Mouse (Mus musculus) neutrophil, adult 5-6 weeks (primary cell): ENCODE measurements around the gene Gata2. TPM values are rescaled to one million over a fixed set of nuclear protein-coding genes. Genes with fewer than 3 reads are reported as not detected.

ENCODE experiments used
- ATAC-seq: fragments of 151-379, 151-347 bp; 2 replicates; pipeline ENCODE4 v1.8.0; 2017; ENCODE audit warnings: mild to moderate bottlenecking, moderate TSS enrichment; ENCODE audit not compliant: insufficient number of reproducible peaks, poor library complexity, low FRiP score, severe bottlenecking; ENCODE audit errors: extremely low read depth
- total RNA-seq: library from RNA; stranded (forward); fragments of 200-1000 nt; gene quantifications from 2 replicates; pipeline ENCODE4 v1.2.3, GENCODE M21; 2017

Gata2 gene
- total RNA-seq, 1 experiment from 2014 or later: 4.9 TPM

DNA sequence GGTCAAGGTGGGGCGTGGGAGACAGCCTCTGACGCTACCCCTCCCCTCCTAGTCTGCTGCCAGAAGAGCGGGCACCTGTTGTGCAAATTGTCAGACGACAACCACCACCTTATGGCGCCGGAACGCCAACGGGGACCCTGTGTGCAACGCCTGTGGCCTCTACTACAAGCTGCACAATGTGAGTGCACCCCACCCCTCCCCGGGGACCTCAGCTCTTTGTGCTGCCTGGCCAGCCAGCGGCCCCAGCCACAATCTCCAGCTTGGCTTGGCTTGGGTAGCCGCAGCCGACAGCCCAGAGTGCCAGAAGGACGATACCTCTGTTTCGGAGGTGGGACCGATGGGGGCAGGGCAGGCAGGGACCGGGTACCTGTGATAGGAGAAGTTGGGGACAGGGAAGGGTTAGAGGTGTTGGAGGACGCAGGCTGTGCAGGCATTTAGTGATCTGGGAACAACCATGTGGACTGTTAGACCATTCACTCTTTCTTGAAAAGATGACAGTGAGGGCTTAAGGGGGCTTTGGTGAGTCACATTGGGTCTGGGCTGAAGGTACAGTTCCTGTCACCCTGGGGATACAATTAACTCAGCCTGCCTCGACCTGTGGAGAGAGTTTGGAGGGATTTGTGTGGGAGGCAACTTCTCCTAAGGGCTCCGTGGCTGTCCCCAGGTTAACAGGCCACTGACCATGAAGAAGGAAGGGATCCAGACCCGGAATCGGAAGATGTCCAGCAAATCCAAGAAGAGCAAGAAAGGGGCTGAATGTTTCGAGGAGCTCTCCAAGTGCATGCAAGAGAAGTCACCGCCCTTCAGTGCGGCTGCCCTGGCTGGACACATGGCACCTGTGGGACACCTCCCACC is 11.1 kb downstream of the Gata2 start:
- no peak for ATAC-seq

DNA sequence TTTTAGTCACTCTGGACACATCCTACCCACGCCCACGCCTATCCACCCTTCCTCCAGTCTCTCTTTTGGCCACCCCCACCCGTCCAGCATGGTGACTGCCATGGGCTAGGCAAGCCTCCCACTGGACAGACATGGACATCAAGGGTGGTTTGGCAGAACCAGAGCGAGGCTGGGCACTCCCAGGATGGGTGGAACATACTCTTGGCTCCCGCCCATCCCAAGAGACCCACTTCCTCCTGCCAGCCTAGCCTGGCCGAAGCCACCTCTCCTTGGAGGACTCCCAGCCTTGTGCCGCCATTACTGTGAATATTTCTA is 11.7 kb downstream of the Gata2 start:
- ATAC-seq: no peak

DNA sequence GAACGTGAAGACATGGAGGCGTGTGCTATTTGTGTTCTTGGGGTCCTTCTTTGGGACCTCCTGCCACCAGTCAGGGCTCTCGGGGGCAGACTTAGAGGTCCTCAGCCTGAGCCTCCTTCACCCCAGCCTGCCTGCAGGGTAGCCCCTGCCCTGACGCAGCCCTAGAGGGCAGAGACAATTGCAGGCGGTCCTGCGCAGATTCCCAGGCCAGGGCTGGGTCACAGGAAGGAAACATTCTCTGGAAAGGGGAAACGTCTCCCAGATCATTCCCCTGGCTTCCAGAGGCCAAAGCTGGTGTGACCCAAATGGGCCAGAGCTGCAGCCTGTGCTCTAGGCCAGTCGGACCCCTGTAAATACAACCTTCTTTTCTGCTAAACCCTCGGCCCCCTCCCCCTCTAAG is 12.2 kb downstream of the Gata2 start:
- no peak for ATAC-seq

DNA sequence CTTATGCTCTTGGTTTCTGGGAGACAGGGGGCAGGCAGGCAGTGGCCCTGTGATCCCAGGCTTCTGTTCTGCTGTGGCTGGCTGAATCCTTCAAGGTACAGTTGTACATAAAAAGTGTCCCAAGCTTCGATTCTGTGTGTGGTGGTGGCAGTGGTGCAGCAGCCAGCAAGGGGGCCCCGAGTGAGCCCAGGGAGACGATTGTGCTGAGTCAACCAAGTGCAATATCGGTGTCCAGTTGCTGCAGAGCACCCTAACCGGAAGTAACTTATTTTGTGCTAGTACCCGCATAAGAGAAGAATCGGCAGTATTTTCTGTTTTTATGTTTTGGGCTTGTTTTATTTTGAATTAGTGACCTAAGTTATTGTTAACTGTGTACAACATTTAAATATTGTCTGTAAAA is 12.9 kb downstream of the Gata2 start:
- ATAC-seq: no peak

DNA sequence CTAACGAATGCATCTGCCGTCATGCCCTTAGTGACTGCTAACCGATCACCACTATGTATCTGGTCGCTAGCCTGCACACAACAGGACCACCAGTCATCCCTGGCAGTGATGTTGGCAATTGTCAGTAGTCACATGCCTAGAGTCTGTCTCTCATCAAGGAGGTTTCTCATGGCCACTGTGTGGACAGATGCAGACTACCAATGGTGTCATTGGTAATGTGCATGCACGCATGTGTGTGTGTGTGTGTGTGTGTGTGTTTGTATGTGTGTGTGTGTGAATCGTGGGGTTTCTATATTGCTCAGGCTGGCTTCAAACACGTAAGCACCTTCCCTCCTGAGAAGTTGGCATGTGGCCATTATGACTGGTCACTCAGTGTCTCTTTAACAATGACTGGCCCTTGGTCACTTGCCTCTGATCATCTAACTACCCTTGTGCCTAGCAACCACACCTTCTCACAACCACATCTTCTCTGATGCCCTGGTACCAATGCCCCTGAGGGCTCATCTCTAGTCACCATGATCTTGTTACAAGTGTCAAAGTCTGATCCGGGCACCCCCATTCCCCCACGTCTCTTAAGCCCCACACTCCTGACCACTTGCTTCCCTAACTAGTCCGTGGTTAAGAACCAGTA is 13.8 kb downstream of the Gata2 start:
- ATAC-seq: no peak

DNA sequence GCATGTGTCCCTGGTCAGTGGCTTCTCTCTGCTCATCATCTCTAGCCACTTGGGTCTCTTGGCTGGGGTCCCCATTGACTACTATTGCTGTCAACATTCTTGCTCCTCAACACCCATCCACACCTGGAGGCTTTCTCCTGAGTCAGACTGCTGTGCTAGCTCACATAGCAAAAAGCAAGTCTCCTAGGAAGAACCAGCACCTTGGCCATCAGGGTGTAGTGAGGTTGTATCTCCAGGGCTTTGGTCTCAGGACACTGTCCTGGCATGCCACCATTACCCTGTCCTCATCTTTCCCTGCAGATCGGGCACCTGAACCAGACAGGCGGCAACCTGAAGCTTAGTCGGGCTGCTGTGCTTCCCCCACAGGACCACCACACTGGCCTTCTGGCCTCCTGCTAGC is 14.6 kb downstream of the Gata2 start:
- ATAC-seq: no peak

DNA sequence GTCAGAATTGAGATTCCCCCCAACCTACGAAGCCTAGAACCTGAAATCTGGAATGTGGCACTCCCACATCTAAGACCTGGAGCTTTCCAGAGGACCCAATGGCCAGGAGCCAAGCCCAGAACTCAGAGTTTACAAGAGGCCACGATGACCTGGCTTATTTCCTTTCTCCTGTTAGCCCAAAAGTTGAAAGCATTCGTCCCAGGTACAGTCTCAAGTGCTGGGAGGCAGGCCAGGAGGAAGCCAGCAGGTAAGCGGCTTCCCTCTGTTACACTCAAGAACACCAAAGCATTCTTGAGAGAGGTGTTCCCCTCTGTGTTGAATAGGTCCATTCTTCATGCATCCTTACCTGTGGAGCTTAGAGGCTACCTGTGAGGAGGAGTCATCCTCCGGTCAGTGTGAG is 15.8 kb downstream of the Gata2 start:
- no peak for ATAC-seq

DNA sequence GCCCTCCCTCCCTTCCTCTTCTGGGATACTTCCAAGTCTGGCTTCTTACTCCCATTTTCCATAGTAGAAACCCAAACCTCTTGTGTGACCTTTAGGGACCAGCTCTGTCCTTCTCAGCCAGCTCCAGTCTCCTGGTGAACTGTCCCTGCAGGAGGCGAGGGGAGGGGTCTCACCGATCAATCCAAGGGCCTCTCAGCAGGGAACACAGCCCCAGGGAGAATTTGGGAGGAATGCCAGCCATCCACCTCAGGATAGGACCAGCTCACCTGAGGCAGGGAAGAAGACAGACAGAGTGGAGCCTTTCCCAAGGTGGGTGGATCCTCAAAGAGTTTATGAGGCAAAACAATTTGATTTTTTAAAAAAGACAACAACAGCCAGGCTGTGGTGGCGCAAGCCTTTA is 16.5 kb downstream of the Gata2 start:
- no peak for ATAC-seq

DNA sequence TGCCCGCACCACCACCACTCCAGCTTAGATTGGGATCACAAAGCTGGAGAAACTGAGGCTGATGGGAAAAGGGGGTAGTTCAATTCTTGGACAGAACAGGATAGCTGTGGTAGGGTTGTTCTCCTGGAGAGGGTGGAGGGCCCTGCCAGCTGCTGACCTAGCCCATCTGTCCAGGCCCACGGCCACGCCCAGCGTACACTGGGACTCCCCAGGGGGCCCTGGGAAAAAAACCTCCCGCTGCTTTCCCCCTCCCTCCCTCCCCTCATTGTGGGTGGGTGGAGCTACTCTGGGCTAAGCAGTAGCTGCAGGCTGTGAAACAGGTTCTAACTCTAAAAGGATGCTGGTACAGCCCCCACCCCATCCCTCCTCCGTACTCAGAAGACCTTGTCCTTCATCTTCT is 22.1 kb downstream of the Gata2 start:
- no peak for ATAC-seq

DNA sequence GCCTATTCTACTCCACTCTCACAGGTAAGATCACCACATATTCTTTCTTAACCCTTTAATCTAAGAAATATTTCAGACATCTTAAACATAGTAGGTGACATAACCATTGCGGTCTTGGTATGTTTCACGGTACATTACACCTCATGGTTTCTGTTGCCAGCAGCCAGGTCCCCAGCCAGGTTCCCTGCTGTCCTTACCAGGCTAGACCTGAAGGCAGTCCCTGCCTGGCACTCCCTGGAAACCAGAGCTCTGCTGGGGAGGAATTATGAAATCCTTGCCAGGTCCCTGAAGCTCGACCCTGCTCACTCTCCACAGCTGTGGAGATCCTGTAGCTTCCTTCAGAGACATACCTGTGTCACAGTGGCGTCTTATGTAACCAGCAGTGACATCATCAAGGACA is 22.5 kb downstream of the Gata2 start:
- ATAC-seq: no peak

DNA sequence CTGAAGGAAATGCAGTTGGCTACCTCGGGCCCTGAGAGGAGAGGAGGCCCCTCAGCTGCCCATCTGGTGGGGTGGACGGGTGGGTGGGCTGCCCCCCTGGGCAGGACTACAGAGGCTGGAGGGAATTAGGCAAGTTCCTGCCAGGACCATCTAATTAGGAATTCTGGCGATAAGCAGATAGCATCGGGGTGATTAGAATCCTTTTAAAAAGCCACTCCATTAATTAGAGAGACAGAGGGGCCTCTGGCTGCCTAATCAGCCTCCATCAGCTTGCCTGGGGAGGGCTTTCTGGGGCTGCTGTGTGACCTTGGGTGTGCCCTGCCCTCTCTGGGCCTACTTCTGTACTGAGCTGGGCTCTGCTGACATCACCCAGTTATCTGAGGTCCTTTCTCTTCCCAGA is 25.4 kb downstream of the Gata2 start:
- ATAC-seq: no peak

DNA sequence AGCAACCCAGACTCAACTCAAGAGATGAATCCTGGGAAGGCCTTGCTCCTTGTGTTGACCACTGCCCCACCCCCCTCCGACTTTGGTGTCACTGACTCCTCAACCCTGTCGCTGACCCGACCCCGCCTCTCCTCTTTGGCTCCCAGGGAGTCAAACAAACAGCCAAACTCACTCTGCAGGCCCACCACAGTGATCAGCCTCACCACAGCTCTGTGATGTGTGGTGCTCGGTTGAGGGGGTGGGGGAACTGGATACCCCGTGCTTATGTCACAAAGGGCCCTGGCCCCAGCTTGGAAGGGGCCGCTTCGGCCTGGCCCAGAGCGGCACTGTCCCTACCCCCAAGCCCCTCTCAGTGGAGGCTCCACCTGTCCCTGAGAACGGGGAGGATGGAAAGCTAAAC is 28.3 kb downstream of the Gata2 start, which contains the start of gene Dnajb8:
TSS of gene Dnajb8 (plus strand) at position 301 of the 400 bp plus-strand sequence.
- no peak for ATAC-seq

DNA sequence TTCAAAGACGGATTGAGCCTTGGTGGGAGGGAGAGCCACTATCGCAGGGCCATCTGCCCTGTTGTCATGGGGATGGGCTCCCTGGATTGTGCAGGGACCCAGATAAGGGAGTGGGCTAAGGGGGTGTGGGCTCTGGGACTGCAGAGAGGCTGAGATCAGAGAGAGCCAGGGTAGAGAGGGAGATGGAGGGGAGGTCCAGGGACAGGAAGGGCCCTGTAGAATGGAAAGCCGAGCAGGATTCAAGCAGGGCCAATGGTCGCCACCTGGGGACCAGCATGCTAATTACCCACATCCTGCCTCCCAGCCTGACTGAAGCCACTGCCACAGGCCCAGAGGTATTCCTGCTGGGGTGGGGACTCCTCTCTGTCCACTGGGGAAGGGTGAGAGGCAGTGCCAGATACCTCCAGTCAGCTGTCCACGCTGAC is 32.9 kb downstream of the Gata2 start:
- no peak for ATAC-seq

DNA sequence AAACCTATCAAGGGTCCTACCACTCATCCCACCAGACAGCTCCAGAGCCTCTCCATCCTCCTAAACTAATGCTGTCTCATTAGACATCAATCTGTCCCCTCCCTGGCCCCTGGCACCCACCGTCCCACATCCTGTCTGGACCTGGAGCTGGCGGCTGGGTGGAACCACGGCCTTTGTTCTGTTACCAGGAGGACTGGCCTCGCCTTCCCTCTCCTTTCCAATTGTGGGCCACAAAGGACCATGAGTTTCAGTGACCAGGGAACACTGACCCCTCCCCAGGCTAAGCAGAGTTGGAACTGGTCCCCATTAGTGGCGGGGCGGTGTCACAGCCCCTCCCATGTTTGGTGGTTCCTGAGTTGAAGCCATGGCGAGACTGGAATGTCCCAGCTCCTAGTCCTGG is 33.8 kb downstream of the Gata2 start:
- no peak for ATAC-seq

DNA sequence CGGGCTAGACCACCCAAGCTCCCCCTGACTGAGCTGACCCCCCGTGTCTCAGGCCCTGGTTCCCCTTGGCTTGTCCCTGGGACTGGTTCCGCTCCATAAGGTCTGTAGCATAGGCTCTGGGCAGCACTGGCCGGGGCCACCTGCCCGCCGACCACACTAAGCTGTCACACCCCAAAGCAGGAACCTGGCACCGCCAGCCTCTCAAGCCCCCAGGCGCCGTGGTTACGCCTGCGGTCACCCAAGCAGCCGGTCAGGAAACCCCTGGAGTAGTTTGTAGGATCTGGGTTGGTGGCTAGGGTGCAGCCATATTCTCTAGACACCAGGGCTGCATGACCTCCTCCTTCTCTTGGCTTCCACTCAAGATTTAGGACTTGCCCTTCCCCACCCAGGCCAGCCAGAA is 35.5 kb downstream of the Gata2 start:
- no peak for ATAC-seq

DNA sequence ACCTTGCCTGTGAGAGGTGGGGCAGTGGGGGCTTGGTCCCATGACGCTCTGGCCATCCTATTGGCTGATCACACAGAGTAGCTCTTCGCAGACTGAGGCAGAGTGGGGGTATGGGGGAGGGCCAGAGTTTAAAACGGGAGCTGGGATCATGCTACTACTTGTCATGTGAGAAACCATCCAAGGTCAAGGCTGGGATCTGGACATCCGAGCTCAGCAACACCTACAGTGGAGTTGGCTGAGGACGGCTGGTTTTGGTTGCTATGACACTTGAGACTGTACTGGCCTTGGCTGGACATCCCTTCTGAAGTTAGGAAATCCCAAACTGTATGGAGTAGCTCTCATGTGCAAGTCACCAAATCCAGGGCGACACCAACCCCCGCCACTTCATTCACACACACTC is 38.1 kb downstream of the Gata2 start:
- ATAC-seq: no peak

DNA sequence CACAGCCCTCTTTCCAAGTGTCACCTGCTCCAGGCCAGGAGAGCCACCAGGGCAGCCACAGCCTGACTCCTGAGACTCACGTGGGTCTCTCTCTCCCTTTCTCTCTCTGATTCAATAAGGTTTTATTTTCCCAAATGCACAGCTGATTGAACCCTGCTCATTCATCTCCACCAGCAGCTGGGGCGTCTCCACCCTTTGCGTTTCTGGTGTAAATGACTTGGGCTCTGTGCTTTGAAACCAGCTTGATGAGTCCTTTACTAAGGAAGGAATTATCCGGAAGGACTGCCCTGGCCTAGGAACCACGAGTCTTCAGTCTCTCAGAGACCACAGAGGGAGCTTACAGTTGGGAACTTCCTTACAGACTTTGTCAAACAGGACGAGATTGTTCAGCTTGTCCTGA is 38.5 kb downstream of the Gata2 start:
- ATAC-seq: no peak

DNA sequence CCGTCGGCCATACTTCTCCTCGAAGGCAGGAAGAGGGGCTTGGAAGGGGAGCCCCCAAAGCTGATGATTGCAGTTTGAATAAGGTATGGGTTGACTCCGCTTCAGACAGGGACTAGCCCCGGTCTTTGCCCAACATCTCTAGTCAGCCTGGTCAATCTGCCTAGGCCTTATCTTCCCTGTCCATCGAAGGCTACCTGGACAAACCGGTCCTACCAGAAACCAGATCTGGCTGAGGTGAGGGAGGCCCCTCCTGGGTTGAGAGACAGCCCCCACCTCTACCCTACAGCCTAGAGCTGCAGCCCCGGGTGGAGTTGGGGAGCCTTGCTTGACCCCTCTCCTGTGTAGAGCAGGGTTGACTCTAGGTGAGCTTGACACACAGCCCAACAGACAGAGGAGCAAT is 40.3 kb downstream of the Gata2 start:
- ATAC-seq: no peak

DNA sequence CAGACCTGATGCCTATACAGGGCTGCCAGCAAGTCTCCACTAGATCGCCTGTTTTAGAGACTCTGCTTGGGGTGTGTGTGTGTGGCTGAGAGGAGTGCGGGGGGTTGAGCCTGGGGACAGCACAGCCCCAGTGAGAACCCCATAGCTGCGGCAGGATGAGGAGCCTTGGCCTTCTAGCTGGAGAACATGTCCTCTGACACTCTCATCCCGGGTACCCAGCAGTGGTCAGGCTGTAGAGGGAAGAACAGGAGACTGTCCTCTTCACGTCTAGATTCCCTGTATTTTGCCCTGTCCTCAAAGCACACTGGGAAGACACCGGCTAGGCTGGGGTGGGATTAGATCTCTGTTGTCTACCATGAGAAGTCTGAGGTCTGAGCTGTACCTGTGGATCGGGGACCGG is 41.8 kb downstream of the Gata2 start:
- ATAC-seq: no peak

DNA sequence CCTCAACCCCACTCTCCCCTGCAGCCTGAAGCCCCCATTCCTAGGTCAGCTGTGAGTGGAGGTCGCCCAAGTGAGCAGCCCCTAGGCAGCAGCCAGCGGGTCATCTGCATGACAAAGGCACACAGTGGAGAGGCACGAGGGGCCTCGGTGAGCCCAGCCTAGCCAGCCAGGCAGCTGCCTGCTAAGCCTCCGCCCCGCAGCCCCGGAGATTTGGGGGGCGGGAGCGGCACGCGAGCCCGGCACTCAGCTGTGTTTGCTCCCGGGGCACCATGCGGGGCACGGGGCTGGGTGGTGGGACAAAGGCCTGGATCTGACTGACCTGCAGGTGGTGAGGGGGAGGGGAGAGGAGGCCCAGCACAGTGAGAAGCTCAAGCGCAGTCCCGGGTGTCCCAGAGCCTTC is 42.3 kb downstream of the Gata2 start:
- no peak for ATAC-seq

DNA sequence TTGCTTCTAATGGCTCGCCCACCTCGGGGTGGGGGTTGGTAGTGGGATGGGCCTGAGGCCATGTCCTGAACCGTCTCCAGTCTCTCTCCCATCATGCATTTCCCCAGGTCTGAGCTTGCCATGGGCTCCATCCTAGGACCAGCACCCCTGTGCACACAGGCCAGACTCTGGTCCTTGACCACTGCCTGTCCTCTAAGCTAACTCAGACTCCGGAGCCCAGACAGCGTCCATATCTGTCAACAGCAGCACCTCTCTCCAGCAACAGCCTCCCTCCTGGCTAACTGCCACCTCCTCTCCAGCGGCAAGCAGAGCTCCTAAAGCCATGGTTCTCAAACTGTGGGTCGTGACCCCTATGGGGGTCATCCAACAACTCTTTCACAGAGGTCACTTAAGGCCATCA is 42.8 kb downstream of the Gata2 start:
- no peak for ATAC-seq
